Mouse (Mus musculus) heart, adult 2 months (tissue): ENCODE measurements around the gene Arsj. TPM values are rescaled to one million over a fixed set of nuclear protein-coding genes. Genes with fewer than 3 reads are reported as not detected.

Experiments
- DNase-seq, 2 experiments: peaks; one replicate each; pipeline ENCODE4 v3.0.0; 2021
- H3K27ac ChIP-seq: fragments of 200-600 bp; 2 replicates; pipeline ENCODE4 v1.8.1; 2022
- H3K27me3 ChIP-seq: fragments of 200-500 bp; 2 replicates; pipeline ENCODE4 v1.6.1; 2012; ENCODE audit warnings: mild to moderate bottlenecking, low read length, inconsistent platforms, mixed read lengths; ENCODE audit not compliant: control insufficient read depth, insufficient read depth
- H3K36me3 ChIP-seq: fragments of 200-500 bp; 2 replicates; pipeline ENCODE4 v1.6.1; 2012; ENCODE audit warnings: low read length, inconsistent platforms; ENCODE audit not compliant: control insufficient read depth, insufficient read depth
- H3K4me1 ChIP-seq: fragments of 200-500 bp; 2 replicates; pipeline ENCODE4 v1.6.1; 2011; ENCODE audit warnings: low read length; ENCODE audit not compliant: control insufficient read depth, insufficient read depth
- H3K4me3 ChIP-seq: fragments of 200-600 bp; 2 replicates; pipeline ENCODE4 v1.8.1; 2022
- H3K79me2 ChIP-seq: fragments of 200-500 bp; replicated peaks from 2 replicates; pipeline ENCODE4 v1.6.1; 2012; ENCODE audit warnings: mild to moderate bottlenecking, inconsistent platforms, low read length, moderate library complexity, mixed read lengths; ENCODE audit not compliant: control insufficient read depth, insufficient read depth
- H3K9ac ChIP-seq: fragments of 200-500 bp; 2 replicates; pipeline ENCODE4 v1.6.1; 2012; ENCODE audit warnings: low read depth, mild to moderate bottlenecking, control low read depth, inconsistent platforms, low read length, mixed read lengths
- CTCF ChIP-seq: fragments of 200-600 bp; IDR thresholded peaks from 2 replicates; pipeline ENCODE4 v1.8.1; 2022; ENCODE audit warnings: antibody characterized with exemption, mild to moderate bottlenecking, moderate library complexity
- EP300 ChIP-seq: fragments of 200-500 bp; IDR thresholded peaks from 2 replicates; pipeline ENCODE4 v1.6.1; 2011; ENCODE audit warnings: low read depth, low read length, control low read depth; ENCODE audit not compliant: insufficient read depth
- POLR2A ChIP-seq: fragments of 200-500 bp; IDR thresholded peaks from 2 replicates; pipeline ENCODE4 v1.6.1; 2011; ENCODE audit warnings: mild to moderate bottlenecking, low read depth, low read length, control low read depth; ENCODE audit not compliant: insufficient read depth
- WGBS: fragments of 180-500 bp; shearing (Covaris S2); methylation state at CpG from one replicate; pipeline ENCODE4 v1.1.7; 2018; 5-methylcytosine and 5-hydroxymethylcytosine counted together
- intact Hi-C: fragments of 180-260 bp; cut with DNase I; formaldehyde crosslinking; loops from one replicate; pipeline ENCODE4 v1.15.1; 2025
- polyA plus RNA-seq: library from polyadenylated mRNA; depleted of rRNA; stranded (reverse); fragments of >200 nt; gene quantifications from 2 replicates; pipeline ENCODE4 v1.2.3, GENCODE M21; 2012
- total RNA-seq, 2 experiments: library from RNA; stranded (reverse); gene quantifications; 2 replicates each; pipeline ENCODE4 v1.2.3; 2021

Gene Arsj
- total and polyA plus RNA-seq, 3 experiments = 0.33 to 0.68 (median 0.39) TPM

DNA sequence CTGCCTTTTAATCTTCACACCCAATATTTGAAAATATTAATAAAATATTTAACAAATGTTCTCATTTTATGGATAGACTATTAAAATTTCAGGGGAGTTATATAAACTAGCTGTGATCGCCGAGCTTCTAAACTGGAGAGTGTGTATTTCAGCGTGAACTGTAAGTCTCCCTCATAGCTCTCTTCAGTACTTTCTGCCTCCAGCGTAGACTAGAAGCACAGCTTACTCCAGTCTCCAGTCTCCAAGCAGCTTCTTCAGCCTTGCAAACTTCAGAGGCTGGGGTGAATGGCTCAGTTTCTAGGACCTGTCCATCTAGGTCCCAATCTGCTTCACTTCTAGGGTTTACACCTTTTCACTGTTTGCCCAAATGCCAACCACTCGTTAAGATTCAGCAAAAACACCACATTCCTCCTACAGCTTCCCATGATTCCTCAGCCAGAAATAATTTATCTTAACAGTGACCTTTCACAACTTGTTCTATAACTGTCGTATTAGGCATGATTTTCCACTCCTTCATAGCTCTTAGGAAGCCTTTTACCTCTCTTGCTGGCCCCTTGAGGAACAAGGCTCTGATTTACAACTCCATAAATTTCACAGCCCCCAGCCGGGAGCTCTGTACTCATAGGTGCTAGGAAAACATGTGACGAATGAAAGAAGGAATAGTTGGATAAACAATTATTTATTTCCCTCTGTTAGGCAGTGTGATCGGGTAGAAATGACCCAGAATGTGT lies 9.5 kb downstream of the Arsj start:
- no peak for DNase-seq
- no peaks in the 10 kb centered on the region for H3K27me3 ChIP-seq

GRCm38 (mm10) chr3:126373721-126374120 lies 10.2 kb downstream of the Arsj start:
- 72% methylated on average over 1 of the region's 1 CpGs for WGBS
- DNase-seq = no peak
- H3K9ac ChIP-seq = no peak overlapping the region

More for the DNA sequence above, 9.5 kb downstream of the Arsj start:
- Histone ChIP-seq H3K79me2 (no peaks in the 10 kb centered on the region), H3K27ac (no peak overlapping the region), H3K36me3 (no peaks in the 10 kb centered on the region), H3K9ac (no peak overlapping the region), H3K4me3 (no peak overlapping the region), H3K4me1 (no peaks in the 10 kb centered on the region)
- no peak for TF ChIP-seq CTCF
- TF ChIP-seq POLR2A = no peak
- TF ChIP-seq EP300 = no peak
- WGBS = 71% methylated on average over 9 of the region's 9 CpGs
- intact Hi-C loops = no loop called here

DNA sequence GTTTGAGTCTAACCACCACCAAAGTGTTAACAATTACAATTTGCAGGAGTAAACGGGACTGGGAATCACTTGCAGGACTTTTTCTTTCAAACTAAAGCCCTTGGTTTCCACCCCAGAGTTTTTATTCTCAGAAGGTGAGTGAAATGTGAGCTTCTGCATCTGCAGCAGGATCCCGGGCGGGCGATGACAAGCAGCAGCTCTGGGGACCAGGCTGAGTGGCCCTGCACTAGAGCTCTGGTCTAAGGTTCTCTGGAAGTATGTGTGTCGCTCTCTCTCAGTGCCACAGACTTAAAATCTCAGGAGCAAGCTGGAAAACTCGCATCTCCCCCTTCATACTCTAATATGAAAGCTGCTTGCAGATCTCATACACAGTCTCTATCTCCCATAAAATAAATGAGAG lies 15.8 kb downstream of the Arsj start:
- 66% methylated on average over 6 of the region's 6 CpGs for WGBS
- H3K27me3 ChIP-seq = no peaks in the 10 kb centered on the region
- H3K4me1 ChIP-seq = no peaks in the 10 kb centered on the region
- H3K79me2 ChIP-seq = no peaks in the 10 kb centered on the region
- no peak for DNase-seq
- H3K36me3 ChIP-seq = no peaks in the 10 kb centered on the region
- intact Hi-C loops = no loop called here
- TF ChIP-seq EP300 = no peak
- TF ChIP-seq POLR2A = no peak
- no peak for TF ChIP-seq CTCF
- H3K27ac ChIP-seq = no peak overlapping the region
- no peak overlapping the region for H3K9ac ChIP-seq
- no peak overlapping the region for H3K4me3 ChIP-seq

More at GRCm38 (mm10) chr3:126373721-126374120, 10.2 kb downstream of the Arsj start:
- Histone ChIP-seq H3K79me2 (no peaks in the 10 kb centered on the region), H3K27ac (no peak overlapping the region), H3K36me3 (no peaks in the 10 kb centered on the region), H3K27me3 (no peaks in the 10 kb centered on the region), H3K4me1 (no peaks in the 10 kb centered on the region), H3K4me3 (no peak overlapping the region)
- TF ChIP-seq POLR2A (no peak), CTCF (no peak), EP300 (no peak)
- intact Hi-C loops = no loop called here

- WGBS = 50% methylated on average over 2 of the region's 2 CpGs
- Histone ChIP-seq H3K36me3 (no peaks in the 10 kb centered on the region), H3K4me1 (no peaks in the 10 kb centered on the region), H3K27ac (no peak overlapping the region), H3K27me3 (no peaks in the 10 kb centered on the region), H3K79me2 (no peaks in the 10 kb centered on the region), H3K4me3 (no peak overlapping the region), H3K9ac (no peak overlapping the region)
- peak in 1 of 2 experiments; percentile 7 for DNase-seq
- TF ChIP-seq CTCF = no peak
- intact Hi-C loops = no loop called here
These were observed 16.2 kb downstream of the Arsj start for GRCm38 (mm10) chr3:126379702-126380101.

DNA sequence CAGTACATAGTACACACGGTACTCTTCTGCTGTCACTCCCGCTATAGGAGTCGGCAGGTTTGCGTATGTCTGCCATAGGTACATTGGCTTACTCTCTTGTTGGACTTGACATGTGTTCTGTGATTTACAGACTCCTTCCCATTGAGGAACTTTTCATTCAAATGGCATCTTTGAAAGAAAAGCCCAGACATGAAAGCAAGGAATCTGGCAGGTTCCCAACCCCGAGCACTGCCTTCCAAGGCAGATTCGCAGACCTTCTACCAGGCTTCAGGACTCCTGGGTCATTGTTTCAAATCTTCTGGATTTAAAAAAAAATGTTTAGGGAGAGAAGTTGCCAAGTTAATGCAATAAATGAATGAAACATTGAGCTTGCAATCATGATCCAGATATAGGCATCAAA lies 19.8 kb downstream of the Arsj start:
- DNase-seq = no peak
- Histone ChIP-seq H3K9ac (no peak overlapping the region), H3K79me2 (no peaks in the 10 kb centered on the region), H3K4me1 (no peaks in the 10 kb centered on the region), H3K4me3 (no peak overlapping the region), H3K27ac (no peak overlapping the region), H3K36me3 (no peaks in the 10 kb centered on the region), H3K27me3 (no peaks in the 10 kb centered on the region)
- 91% methylated on average over 6 of the region's 6 CpGs for WGBS
- TF ChIP-seq CTCF (no peak), POLR2A (no peak), EP300 (no peak)
- intact Hi-C loops = no loop called here

- 41% methylated on average over 14 of the region's 14 CpGs for WGBS
- H3K27ac ChIP-seq = peak overlapping the region; percentile 43
- TF ChIP-seq CTCF (no peak), EP300 (no peak), POLR2A (no peak)
These were observed 21.4 kb downstream of the Arsj start for GRCm38 (mm10) chr3:126384657-126385438.

More at GRCm38 (mm10) chr3:126384657-126385438, 21.4 kb downstream of the Arsj start:
- no peak for DNase-seq
- Histone ChIP-seq H3K27me3 (no peaks in the 10 kb centered on the region), H3K4me1 (no peaks in the 10 kb centered on the region), H3K79me2 (no peaks in the 10 kb centered on the region), H3K4me3 (no peak overlapping the region), H3K9ac (no peak overlapping the region), H3K36me3 (no peaks in the 10 kb centered on the region)
- intact Hi-C loops = no loop called here
